Mouse (Mus musculus) liver, postnatal 0 days (tissue): ENCODE measurements around the gene Yif1b.

Experiments used
- CTCF ChIP-seq: sonication (generic); IDR thresholded peaks from 2 replicates; pipeline ENCODE4 v1.5.1; 2016; ENCODE audit warnings: antibody characterized with exemption, low read depth
- EP300 ChIP-seq: IDR thresholded peaks from 2 replicates; pipeline ENCODE4 v1.6.1; 2016; ENCODE audit warnings: antibody characterized with exemption, low read depth, mild to moderate bottlenecking

GRCm38 (mm10) chr7:29266931-29267330 lies 28.8 kb downstream of the Yif1b start:
- TF ChIP-seq CTCF (no peak), EP300 (no peak)
